Mouse (Mus musculus): ENCODE measurements around the gene Ptger3. TPM values are rescaled to one million over a fixed set of nuclear protein-coding genes. Genes with fewer than 3 reads are reported as not detected.

The Ptger3 gene
- total RNA-seq, 2 experiments from 2014 or later = 4.5 to 7.2 TPM

GRCm38 (mm10) chr3:157581755-157582154 lies 15.1 kb downstream of the Ptger3 start:
- 0 out of 2 replicates have a peak, but pooled peaks have one; percentile 18 for ATAC-seq (replicated peaks; ENCODE audit: poor library complexity)

GRCm38 (mm10) chr3:157582626-157583405 lies 16.1 kb downstream of the Ptger3 start:
- ATAC-seq (replicated peaks; ENCODE audit: poor library complexity) = no peak; the same call in 1 of the 2 replicates

- 0 out of 2 replicates have a peak, but pooled peaks have one; percentile 21 for ATAC-seq (replicated peaks; ENCODE audit: poor library complexity)
Observed at GRCm38 (mm10) chr3:157597837-157598379, 31.2 kb downstream of the Ptger3 start.

- no peak for ATAC-seq (replicated peaks; ENCODE audit: poor library complexity)
Observed at GRCm38 (mm10) chr3:157604684-157605410, 38.2 kb downstream of the Ptger3 start.

- ATAC-seq (replicated peaks; ENCODE audit: poor library complexity) = no peak
Observed at GRCm38 (mm10) chr3:157605411-157605740, 38.7 kb downstream of the Ptger3 start.

GRCm38 (mm10) chr3:157613542-157613941 lies 46.9 kb downstream of the Ptger3 start:
- peak; percentile 33 for ATAC-seq (replicated peaks; ENCODE audit: poor library complexity)

GRCm38 (mm10) chr3:157616949-157617348 lies 50.3 kb downstream of the Ptger3 start:
- peak; percentile 93 for ATAC-seq (replicated peaks; ENCODE audit: poor library complexity)

- ATAC-seq (replicated peaks; ENCODE audit: poor library complexity) = peak; percentile 65
Observed at GRCm38 (mm10) chr3:157627407-157627806, 60.7 kb downstream of the Ptger3 start.

GRCm38 (mm10) chr3:157630671-157631070 lies 64.0 kb downstream of the Ptger3 start:
- ATAC-seq (replicated peaks; ENCODE audit: poor library complexity) = no peak

GRCm38 (mm10) chr3:157631383-157631782 lies 64.7 kb downstream of the Ptger3 start:
- no peak for ATAC-seq (replicated peaks; ENCODE audit: poor library complexity)

GRCm38 (mm10) chr3:157634431-157634830 lies 67.7 kb downstream of the Ptger3 start:
- peak; percentile 54 for ATAC-seq (replicated peaks; ENCODE audit: poor library complexity)

GRCm38 (mm10) chr3:157635713-157636112 lies 69.0 kb downstream of the Ptger3 start:
- peak; percentile 55 for ATAC-seq (replicated peaks; ENCODE audit: poor library complexity)

- ATAC-seq (replicated peaks; ENCODE audit: poor library complexity) = peak; percentile 38
Observed at GRCm38 (mm10) chr3:157636887-157637286, 70.2 kb downstream of the Ptger3 start.

- ATAC-seq (replicated peaks; ENCODE audit: poor library complexity) = no peak
Observed at GRCm38 (mm10) chr3:157637341-157637740, 70.6 kb downstream of the Ptger3 start.

GRCm38 (mm10) chr3:157641634-157642033 lies 74.9 kb downstream of the Ptger3 start:
- ATAC-seq (replicated peaks; ENCODE audit: poor library complexity) = no peak

- ATAC-seq (replicated peaks; ENCODE audit: poor library complexity) = no peak
Observed at GRCm38 (mm10) chr3:157661622-157662021, 94.9 kb downstream of the Ptger3 start.

- ATAC-seq (replicated peaks; ENCODE audit: poor library complexity) = no peak
Observed at GRCm38 (mm10) chr3:157664486-157665041, 97.9 kb downstream of the Ptger3 start.

GRCm38 (mm10) chr3:157665471-157665870 lies 98.8 kb downstream of the Ptger3 start:
- ATAC-seq (replicated peaks; ENCODE audit: poor library complexity) = no peak

GRCm38 (mm10) chr3:157666142-157666541 lies 99.5 kb downstream of the Ptger3 start:
- no peak for ATAC-seq (replicated peaks; ENCODE audit: poor library complexity)

- peak; percentile 58 for ATAC-seq (replicated peaks; ENCODE audit: poor library complexity)
Observed at GRCm38 (mm10) chr3:157686105-157686504, 119.4 kb downstream of the Ptger3 start.

GRCm38 (mm10) chr3:157688419-157689162 lies 121.9 kb downstream of the Ptger3 start:
- ATAC-seq (replicated peaks; ENCODE audit: poor library complexity) = no peak

Data from megakaryocyte progenitor cell, adult 5-6 weeks (primary cell).